Mouse (Mus musculus) thymus, adult 2 months (tissue): ENCODE results near the gene Fkbpl. TPM values are rescaled to one million over a fixed set of nuclear protein-coding genes. Genes with fewer than 3 reads are reported as not detected.
A peak's percentile ranks its signal among the peaks of the same experiment; 100 is the strongest.

ENCODE experiments used
- DNase-seq: peaks from one replicate; pipeline ENCODE4 v3.0.0; 2021
- H3K27ac ChIP-seq: fragments of 200-500 bp; 2 replicates; pipeline ENCODE4 v1.5.1; 2012; ENCODE audit warnings: low read length, control low read depth; ENCODE audit not compliant: control insufficient read depth, insufficient read depth
- H3K27me3 ChIP-seq: fragments of 200-500 bp; 2 replicates; pipeline ENCODE4 v1.6.1; 2012; ENCODE audit warnings: mild to moderate bottlenecking, low read length, moderate library complexity, mixed read lengths; ENCODE audit not compliant: control insufficient read depth, insufficient read depth
- H3K36me3 ChIP-seq: fragments of 200-500 bp; 2 replicates; pipeline ENCODE4 v1.6.1; 2012; ENCODE audit warnings: mild to moderate bottlenecking, low read length, moderate library complexity; ENCODE audit not compliant: control insufficient read depth, insufficient read depth
- H3K4me1 ChIP-seq: fragments of 200-500 bp; replicated peaks from 2 replicates; pipeline ENCODE4 v1.6.1; 2012; ENCODE audit warnings: low read length; ENCODE audit not compliant: control insufficient read depth, insufficient read depth
- H3K4me3 ChIP-seq: fragments of 200-500 bp; 2 replicates; pipeline ENCODE4 v1.5.1; 2012; ENCODE audit warnings: mild to moderate bottlenecking, low read length, control low read depth, moderate library complexity; ENCODE audit not compliant: control insufficient read depth, insufficient read depth
- CTCF ChIP-seq: fragments of 200-500 bp; IDR thresholded peaks from 2 replicates; pipeline ENCODE4 v1.5.1; 2012; ENCODE audit warnings: mild to moderate bottlenecking, control low read depth, low read length, moderate library complexity, borderline replicate concordance; ENCODE audit not compliant: control insufficient read depth, poor library complexity, insufficient read depth; ENCODE audit errors: extremely low read depth
- POLR2A ChIP-seq: fragments of 200-500 bp; IDR thresholded peaks from 2 replicates; pipeline ENCODE4 v1.6.1; 2012; ENCODE audit warnings: mild to moderate bottlenecking, low read length, control low read depth, moderate library complexity; ENCODE audit not compliant: control insufficient read depth, poor library complexity, insufficient read depth; ENCODE audit errors: extremely low read depth
- WGBS: fragments of 180-500 bp; shearing (Covaris S2); methylation state at CpG from one replicate; pipeline ENCODE4 v1.1.7; 2018; 5-methylcytosine and 5-hydroxymethylcytosine counted together
- polyA plus RNA-seq: library from polyadenylated mRNA; depleted of rRNA; stranded (reverse); fragments of >200 nt; gene quantifications from 2 replicates; pipeline ENCODE4 v1.2.3, GENCODE M21; 2012

Fkbpl gene
- polyA plus RNA-seq, 1 experiment = 3.4 TPM

DNA sequence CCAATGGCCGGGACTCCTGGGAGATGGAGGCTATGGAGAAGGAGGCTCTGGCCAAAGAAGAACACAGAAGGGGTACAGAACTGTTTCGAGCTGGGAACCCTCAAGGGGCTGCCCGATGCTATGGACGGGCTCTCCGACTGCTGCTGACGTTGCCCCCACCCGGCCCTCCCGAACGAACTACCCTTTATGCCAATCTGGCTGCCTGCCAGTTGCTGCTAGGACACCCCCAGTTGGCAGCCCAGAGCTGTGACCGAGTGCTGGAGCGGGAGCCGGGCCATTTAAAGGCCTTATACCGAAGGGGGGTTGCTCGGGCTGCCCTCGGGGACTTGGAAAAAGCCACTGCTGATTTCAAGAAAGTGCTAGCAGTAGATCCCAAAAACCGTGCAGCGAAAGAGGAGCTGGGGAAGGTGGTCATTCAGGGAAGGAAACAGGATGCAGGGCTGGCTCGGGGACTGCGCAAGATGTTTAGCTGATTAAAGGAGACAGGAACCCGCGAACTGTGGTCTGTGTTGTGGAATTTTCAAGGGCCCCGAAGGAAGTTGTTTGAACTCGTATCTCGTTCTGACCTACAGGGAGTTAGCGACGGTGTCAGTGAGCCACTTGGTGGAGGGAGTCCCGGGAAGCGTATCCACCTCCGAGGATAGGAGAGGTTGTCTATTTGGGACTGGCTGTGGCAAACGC lies 1.4 kb downstream of the Fkbpl start:
- no peaks in the 10 kb centered on the region for H3K27me3 ChIP-seq
- no peaks in the 10 kb centered on the region for H3K36me3 ChIP-seq
- no peak overlapping the region for H3K27ac ChIP-seq
- peaks cover 26% of the 10 kb centered on the region for H3K4me1 ChIP-seq
- DNase-seq = no peak
- H3K4me3 ChIP-seq = no peak overlapping the region
- no peak for TF ChIP-seq CTCF
- TF ChIP-seq POLR2A = no peak
- WGBS = 79% methylated on average over 30 of the region's 30 CpGs

DNA sequence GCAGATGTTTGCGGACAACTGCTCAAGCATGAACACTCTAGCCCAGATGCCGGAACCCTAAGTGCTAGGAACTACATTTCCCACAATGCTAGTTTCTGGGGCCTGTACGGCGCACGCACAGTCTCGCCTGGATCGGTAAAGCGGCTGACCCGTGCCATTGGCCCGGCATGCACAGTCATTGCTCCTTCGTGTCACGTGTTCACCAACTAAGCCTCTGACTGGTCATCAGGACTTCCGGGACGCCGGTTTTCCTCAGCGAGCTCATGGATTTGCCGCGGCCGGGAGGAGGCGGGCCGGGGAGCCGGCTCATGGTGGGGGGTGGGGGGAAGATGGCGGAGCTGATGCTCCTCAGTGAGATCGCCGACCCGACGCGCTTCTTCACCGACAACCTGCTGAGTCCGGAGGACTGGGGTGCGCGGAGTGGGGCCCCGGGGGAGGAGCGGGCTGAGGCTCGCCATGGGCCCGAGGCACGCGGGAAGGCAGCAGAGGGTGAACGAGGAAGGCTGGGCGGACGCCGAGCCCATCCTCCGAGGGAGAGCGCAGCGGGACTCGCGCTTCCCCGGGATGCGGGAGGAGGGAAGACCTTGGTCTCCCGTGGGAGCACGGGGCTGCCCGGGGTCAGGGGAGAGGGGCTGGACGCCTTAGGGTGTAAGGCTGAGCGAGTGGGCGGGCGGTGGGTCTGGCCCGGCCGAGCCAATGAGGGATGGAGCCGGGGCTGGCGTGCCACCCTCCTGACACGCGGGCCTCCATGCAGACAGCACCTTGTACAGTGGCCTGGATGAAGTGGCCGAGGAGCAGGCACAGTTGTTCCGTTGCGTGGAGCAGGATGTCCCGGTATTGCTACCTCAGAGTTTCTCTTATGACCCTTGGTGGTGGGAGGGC lies 2.6 kb downstream of the Fkbpl start, which contains the start of gene Atf6b:
Atf6b (plus strand) TSS at position 241 of the 882 bp plus-strand sequence.
- Histone ChIP-seq H3K36me3 (no peaks in the 10 kb centered on the region), H3K4me1 (peaks cover 21% of the 10 kb centered on the region), H3K4me3 (peak within 1 kb of the TSS; percentile 81), H3K27ac (no peak within 1 kb of the TSS), H3K27me3 (no peaks in the 10 kb centered on the region)
- TF ChIP-seq CTCF = no peak
- TF ChIP-seq POLR2A = peak; percentile 64; the same call in 1 of the 2 replicates
- peak; percentile 91 for DNase-seq
- under 1% methylated on average over 66 of the region's 66 CpGs for WGBS

DNA sequence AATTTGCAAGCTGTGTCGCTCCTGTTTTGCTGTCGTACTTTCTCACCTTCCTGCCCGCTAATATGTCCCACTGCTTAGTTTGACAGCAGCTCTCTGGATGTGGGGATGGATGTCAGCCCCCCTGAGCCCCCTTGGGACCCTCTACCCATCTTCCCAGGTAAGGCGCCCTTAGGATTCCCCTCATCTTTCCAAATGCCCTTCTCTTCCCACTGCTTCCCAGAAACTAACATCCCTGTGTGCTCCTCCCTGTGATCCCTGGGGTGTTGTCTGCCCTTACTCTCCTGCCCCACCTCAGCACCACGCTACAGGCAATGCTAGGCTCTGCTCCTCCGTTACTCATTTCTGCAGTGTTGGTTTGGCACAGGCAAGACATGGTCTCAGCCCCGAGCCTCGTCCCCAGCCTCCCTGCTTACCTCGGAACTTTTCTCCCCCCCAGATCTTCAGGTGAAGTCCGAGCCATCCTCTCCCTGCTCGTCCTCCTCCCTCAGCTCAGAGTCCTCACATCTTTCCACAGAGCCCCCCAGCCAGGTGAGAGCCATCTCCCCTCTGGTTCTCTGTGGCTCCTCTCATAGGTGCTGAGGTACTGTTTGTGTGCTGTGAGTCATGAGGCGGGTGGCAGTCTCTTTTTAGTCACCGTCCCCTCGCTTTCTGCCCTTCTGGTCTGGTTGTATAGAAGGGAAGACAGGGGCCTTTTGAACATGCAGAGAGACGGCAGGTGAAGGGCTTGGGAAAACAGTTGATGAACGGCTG lies 3.8 kb downstream of the Fkbpl start:
- TF ChIP-seq POLR2A (no peak), CTCF (no peak)
- Histone ChIP-seq H3K4me1 (peaks cover 21% of the 10 kb centered on the region), H3K27ac (no peak overlapping the region), H3K36me3 (no peaks in the 10 kb centered on the region), H3K4me3 (no peak overlapping the region), H3K27me3 (no peaks in the 10 kb centered on the region)
- 92% methylated on average over 16 of the region's 16 CpGs for WGBS
- no peak for DNase-seq

DNA sequence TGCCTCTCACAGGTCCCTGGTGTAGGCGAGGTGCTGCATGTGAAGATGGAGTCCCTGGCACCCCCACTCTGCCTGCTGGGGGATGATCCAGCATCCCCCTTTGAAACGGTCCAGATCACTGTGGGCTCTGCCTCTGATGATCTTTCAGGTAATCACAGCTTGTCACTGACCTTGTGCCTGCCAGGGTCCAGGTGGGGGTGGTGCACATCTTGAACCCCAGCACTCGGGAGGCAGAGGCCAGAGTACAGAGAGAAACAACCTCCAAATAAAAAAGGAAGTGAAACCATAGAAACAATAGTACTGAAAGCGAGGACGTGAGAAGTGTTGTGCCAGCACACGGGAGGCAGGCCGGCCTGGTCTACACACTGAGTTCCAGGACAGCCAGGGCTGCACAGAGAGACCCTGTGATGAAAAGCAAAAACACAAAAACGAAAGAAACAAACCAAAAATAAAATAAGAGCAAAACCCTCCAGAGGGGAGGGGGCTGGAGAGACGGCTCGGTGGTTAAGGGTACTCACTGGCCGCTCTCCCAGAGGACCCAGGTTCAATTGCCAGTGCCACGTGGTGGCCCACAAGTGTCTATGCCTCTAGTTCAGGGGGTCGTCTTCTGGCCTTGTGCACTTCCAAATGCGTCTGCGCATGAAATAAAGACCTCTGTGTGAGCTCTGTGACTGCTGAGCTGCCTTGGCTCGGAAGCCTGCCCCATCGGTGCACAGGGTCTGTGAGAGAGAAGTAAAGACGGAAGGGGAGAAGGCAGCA lies 4.7 kb downstream of the Fkbpl start:
- no peak overlapping the region for H3K27ac ChIP-seq
- H3K4me3 ChIP-seq = no peak overlapping the region
- H3K36me3 ChIP-seq = no peaks in the 10 kb centered on the region
- WGBS = 87% methylated on average over 18 of the region's 18 CpGs
- no peak for DNase-seq
- peaks cover 21% of the 10 kb centered on the region for H3K4me1 ChIP-seq
- H3K27me3 ChIP-seq = no peaks in the 10 kb centered on the region
- TF ChIP-seq CTCF (no peak), POLR2A (no peak)

GRCm38 (mm10) chr17:34650781-34651180 lies 6.2 kb downstream of the Fkbpl start:
- Histone ChIP-seq H3K27me3 (no peaks in the 10 kb centered on the region), H3K4me3 (no peak overlapping the region), H3K27ac (no peak overlapping the region), H3K4me1 (peaks cover 17% of the 10 kb centered on the region), H3K36me3 (no peaks in the 10 kb centered on the region)
- DNase-seq = no peak
- 96% methylated on average over 14 of the region's 14 CpGs for WGBS
- no peak for TF ChIP-seq POLR2A
- no peak for TF ChIP-seq CTCF

GRCm38 (mm10) chr17:34651507-34652221 lies 7.1 kb downstream of the Fkbpl start:
- no peak for TF ChIP-seq POLR2A
- peak; percentile 76; the same call in 1 of the 2 replicates for TF ChIP-seq CTCF
- Histone ChIP-seq H3K36me3 (no peaks in the 10 kb centered on the region), H3K4me1 (peaks cover 8% of the 10 kb centered on the region), H3K27me3 (no peaks in the 10 kb centered on the region), H3K27ac (no peak overlapping the region), H3K4me3 (no peak overlapping the region)
- WGBS = 68% methylated on average over 19 of the region's 19 CpGs
- peak; percentile 61 for DNase-seq
